15 mouse cellular contexts compared by ENCODE assay signal in genomic region chr10:77341711-77342110, GRCm38 (mm10).
"Had no signal": no experiment of that assay in that cellular context is flagged by ENCODE, and none has a peak within 500 bp of the region (broad histone marks: within the 10 kb centered on the region; RNA-seq: fewer than 3 reads in every experiment).

No protein-coding gene starts in this region.

- DNase-seq: kidney, adult 2 months; kidney, postnatal 25 days; liver, postnatal 0 days; lung, embryonic 14.5 days; midbrain, embryonic 14.5 days; right cerebral cortex, postnatal 4 days; thymus, postnatal 25 days had no signal

- ATAC-seq: intestine, postnatal 0 days; liver, postnatal 0 days; lung, postnatal 0 days had no signal

- H3K27ac ChIP-seq: kidney, postnatal 0 days; limb, embryonic 12.5 days; limb, embryonic 15.5 days; liver, embryonic 14.5 days; macrophage; stomach, postnatal 0 days had no signal

- H3K4me3 ChIP-seq: limb, embryonic 12.5 days; limb, embryonic 15.5 days had no signal
